Mouse (Mus musculus) left cerebral cortex, adult 18-20 months (tissue): ENCODE data around the gene Hnrnpul1. TPM values are rescaled to one million over a fixed set of nuclear protein-coding genes. Genes with fewer than 3 reads are reported as not detected.

Experiments
- DNase-seq, 2 experiments: peaks; one replicate each; pipeline ENCODE4 v3.0.0; 2021 to 2022; ENCODE audit warnings: low spot score in 2 of 2, mixed read lengths in 1 of 2
- total RNA-seq, 2 experiments: library from RNA; stranded (reverse); gene quantifications; 2 replicates each; pipeline ENCODE4 v1.2.3; 2021

Gene Hnrnpul1
- total RNA-seq, 2 experiments from 2014 or later = 99.0 to 102 TPM

- peak; percentile 20 for DNase-seq
Measured at GRCm38 (mm10) chr7:25781321-25781936, 26.9 kb upstream of the Hnrnpul1 start.

GRCm38 (mm10) chr7:25780753-25781152 is 26.2 kb upstream of the Hnrnpul1 start:
- DNase-seq = no peak

DNA sequence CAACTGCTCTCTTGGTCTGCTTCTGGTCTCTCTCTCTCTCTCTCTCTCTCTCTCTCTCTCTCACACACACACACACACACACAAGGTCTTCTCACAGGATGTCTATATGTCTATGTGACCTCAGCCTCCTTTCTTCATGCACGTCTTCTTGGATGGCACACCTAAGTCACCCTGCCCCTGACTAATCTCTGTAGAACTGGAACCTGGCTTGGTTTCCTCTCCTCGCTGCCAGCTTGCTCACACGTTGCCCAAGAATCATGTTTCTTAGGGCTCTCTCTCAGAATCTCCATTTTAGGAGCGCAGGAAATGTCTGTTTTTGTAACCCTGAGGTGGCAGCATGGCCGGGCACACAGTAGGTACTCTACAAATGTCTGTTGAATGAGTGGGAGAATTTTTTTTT is 25.5 kb upstream of the Hnrnpul1 start:
- DNase-seq = no peak

DNA sequence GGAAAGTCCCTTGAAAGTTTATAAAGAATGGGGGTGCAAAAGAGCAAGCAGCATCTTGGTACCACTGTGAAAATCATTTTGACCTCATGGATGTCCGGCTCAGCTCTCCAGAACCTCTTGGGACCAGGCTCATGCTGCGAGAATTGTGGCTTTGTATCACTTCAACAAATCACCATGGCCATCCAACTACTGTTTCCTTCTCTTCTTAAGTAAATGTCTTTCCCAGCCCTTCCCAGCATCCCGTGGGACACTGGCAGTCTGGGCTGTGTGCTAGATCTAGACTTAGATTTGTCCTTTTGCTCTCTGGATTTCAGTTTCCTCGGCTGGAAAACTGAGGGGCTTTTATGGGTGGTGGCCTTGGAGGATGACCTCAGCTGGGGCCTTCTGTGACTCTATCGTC is 13.7 kb upstream of the Hnrnpul1 start:
- no peak for DNase-seq

- DNase-seq = no peak
Measured at GRCm38 (mm10) chr7:25766108-25766507, 11.6 kb upstream of the Hnrnpul1 start.

DNA sequence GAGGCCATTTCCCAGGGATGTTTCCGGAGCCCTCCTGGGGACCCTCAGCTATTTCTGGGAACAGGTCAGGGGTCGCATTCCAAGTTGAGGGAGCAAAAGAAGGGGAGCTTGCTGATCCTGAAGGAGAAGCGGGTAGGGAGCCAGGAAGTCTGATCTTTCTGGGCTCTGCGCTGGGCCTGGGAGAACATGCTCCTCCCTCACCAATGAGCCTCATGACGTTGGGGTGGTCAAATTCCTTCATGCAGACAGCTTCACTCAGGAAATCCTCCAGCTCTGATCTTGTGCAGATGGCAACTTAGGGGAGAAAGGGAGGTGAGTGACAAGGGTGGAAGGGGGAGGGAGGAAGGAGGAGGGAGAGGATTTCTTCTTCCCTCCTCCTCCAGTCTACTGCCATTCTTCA is 9.7 kb upstream of the Hnrnpul1 start:
- DNase-seq = no peak

DNA sequence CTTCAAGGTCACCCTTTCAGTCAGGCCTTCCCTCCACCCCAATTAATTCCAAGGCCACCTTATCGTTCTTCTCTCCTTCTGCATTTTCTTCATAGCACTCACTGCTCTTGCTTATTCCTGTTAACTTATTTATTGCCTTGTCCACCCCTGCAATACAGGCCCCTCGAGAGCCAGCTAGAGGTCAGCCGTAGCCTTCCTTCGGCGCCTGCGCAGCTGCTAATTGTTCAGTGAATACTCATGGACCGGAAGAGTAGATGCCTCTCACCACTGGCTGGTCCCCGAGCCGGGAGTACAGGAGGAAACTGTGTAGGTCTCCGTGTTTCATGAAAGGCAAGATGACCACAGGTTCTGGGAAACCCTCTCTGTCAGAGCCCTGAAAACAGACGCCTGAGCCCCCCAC is 9.1 kb upstream of the Hnrnpul1 start:
- no peak for DNase-seq

DNA sequence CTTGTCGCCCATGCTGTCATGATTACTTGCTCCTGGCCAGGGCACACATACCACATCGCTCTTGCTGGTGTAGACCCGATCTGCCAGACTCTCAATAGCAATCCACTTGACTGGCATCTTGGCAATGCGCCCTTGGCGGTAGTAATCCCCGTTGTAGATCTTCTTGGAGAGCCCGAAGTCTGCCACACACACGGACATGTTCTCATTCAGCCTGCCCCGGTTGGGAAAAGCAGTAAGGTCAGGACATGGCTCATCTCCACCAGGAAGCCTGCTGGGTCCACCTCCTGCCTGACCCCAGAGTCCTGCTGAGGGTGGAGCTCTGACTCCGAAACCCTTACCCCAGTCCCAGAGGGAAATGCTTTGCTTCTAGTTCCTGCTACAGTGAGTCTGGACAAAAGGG is 6.8 kb upstream of the Hnrnpul1 start:
- DNase-seq = no peak

DNA sequence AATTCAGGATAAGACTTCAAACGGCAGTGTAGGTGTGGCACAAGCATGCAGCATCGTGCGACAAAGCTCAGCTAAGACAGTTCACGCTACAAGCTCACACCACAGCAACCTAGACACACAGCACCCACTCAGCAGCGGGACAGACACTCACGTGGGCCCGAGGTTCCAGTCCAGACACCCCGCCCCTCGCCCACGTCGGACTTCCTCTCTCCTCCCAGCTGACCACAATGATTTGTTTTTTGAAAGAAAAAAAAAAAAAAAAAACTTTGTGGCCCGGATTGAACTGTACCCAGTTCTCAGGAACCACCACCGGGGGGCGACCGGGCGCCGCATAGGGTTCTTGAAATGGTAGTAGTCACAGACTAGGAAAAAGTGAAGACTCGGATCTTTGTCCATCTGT is 1.5 kb upstream of the Hnrnpul1 start:
- peak; percentile 87 to 89 for DNase-seq

- peak; percentile 45 to 63 for DNase-seq
Measured at GRCm38 (mm10) chr7:25755468-25755833, 894 bp upstream of the Hnrnpul1 start.

DNA sequence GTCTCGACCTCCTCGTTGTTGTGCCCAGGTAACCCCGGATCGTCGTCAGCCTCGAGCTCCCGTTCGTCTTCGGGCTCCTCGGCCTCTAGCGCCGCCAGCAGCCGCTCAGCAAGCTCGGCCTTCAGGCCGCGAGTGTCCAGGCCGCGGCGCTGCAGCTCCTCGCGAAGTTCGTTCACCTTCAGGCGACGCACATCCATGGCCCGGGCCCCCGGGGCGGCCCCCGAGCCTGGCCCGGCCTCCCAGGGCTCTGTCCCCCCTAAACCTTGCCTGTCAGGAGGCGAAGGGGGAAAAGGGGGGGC is 169 bp downstream of the Hnrnpul1 start:
- DNase-seq = no peak

DNA sequence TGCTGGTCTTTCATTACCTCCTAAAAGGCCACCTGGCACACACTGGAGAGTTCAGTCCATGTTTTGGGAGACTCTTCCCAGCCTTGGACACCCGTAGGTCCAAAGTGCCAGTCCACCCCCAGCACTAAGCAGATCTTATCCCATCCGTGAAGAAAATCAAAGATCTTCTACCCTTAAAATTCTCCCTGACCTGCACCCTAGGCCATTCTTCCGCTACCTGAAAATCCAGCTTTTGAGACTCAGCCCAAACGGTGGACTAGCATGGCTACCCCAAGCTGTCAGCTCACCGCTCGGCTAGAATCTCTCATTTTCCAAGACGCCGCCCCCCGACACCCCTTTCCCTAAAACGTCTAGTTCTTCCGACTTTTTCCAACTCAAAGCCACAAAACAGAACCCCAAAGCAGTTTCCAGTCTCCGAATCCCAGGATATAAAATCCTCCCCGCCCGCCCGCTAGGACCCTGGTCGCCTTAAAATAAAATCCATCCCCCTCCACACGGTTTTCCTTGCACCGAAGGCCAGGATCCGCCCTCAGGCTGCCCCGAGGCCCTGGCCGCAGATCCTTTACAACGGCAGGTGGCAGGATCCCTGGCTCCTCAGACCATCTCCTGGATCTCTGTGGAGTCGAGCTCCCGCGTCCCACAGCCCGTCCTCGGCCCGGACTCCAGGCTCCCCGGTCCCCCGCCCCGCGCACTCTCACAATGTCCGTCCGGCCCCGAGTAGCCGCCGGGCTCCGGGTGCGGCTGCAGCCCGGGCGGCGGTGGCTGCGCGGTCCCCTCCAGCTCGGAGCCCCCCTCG is 716 bp downstream of the Hnrnpul1 start:
- DNase-seq = peak in 1 of 2 experiments; percentile 42

- DNase-seq = no peak
Measured at GRCm38 (mm10) chr7:25753076-25753475, 1.5 kb downstream of the Hnrnpul1 start.

- DNase-seq = no peak
Measured at GRCm38 (mm10) chr7:25746844-25747243, 7.7 kb downstream of the Hnrnpul1 start.

DNA sequence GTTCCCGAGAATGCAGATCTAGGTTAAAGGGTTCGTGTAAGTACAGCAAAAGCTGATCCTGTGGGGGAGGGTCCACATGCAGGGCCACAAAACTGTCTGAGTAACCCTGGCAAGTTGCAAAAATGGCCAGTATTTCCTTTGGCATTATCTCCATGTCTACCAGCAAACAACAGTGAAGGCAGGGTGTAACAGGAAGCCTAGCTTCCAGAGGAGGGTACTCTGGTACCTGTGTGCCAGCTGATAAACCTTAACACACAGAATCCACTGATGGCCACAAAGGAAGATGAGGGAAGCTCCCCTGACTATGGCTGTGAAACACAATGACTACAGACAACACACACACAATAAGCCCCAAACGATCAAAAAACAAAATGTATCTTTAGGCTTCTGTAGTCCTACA is 16.3 kb downstream of the Hnrnpul1 start:
- DNase-seq = no peak

GRCm38 (mm10) chr7:25736920-25737319 is 17.6 kb downstream of the Hnrnpul1 start:
- no peak for DNase-seq

DNA sequence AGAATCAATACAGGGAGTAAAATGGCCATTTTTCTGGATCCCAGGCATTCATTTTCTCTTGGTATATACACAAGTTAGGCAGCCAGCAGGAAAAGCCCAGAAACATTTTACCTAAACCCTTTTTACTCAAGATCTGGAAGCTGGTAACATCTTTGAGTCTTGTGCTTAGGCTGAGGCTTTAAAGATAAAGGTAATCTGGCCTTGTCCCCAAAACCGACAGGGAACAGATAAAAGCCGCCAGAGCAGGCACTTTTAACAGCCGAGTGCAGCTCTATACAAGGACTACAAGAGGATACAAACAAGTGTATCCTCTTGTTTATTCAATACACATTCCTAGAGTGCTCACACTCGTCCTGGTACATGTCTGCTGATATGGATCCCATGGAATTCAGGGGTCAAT is 19.6 kb downstream of the Hnrnpul1 start:
- no peak for DNase-seq

- DNase-seq = no peak
Measured at GRCm38 (mm10) chr7:25731294-25732055, 23.1 kb downstream of the Hnrnpul1 start.

DNA sequence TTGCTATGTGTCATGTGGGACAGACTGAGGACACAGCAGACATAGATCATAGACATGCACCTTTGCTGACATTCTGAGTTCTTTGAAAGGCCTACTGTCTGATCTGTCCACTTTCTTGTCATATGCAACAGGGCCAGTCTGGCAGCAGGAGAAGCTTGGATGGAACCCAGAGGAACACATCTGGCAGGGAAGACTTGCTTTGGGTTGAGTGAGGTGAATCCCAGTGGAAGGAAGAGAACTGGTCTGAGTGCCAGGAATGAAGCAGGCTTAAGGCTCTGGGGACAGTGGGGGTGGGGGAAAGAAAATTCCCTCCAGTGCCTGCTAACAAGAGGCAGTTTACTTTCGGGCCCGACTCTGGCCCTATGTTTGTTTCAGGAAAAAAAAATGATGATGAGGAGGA is 24.7 kb downstream of the Hnrnpul1 start:
- DNase-seq = no peak

- DNase-seq = no peak
Measured at GRCm38 (mm10) chr7:25729396-25729795, 25.2 kb downstream of the Hnrnpul1 start.

- no peak for DNase-seq
Measured at GRCm38 (mm10) chr7:25727800-25728199, 26.8 kb downstream of the Hnrnpul1 start.

GRCm38 (mm10) chr7:25725886-25726285 is 28.7 kb downstream of the Hnrnpul1 start:
- peak in 1 of 2 experiments; percentile 52 for DNase-seq
